Mouse (Mus musculus): ENCODE measurements around the gene Egfl7.

DNA sequence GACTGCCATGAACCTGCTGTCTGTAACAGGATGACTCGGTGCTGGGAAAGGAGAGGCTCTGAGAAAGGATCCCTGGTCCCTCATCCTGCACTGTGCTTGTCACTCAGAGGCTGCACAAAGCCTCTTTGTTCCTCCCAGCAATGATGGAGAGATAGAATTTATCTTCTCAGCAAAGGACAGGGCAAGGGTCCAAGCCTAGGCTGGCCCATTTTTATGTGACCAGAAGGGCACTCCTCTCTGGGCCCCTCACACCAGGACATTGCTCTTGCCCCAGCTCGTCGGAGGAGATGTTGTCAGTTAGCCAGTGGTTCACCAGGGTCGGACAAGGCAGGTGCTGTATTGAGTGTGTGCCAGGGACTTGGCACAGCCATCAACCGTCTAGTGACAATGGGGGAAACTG, 46.6 kb upstream of the Egfl7 start:
- no peak for TF ChIP-seq GATA1 (IDR thresholded peaks at IDR 0.05; ENCODE audit: low read length)
- no peak for TF ChIP-seq TAL1 (IDR thresholded peaks at IDR 0.05; ENCODE audit: low read length)
